24 mouse cellular contexts compared by ENCODE assay signal in the genomic region with DNA sequence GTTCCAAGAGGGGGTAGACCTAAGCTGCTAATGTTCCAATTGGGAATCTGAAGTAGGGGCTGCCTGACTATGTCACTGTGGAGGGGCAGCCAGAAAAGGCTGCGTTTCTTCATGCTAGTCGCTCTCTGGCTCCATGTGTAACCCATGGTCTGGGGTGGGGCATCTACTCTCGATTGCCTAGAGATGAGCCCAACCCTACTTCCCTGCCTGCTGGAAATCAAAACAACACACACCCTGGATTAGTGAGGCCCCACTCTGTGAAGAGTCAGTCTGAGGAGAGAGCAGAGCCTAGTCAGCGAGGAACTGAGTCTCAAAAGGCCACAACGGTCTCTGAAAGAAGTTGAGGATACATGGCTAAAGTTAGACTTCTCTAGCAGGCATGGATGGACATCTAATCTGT. TPM values are rescaled to one million over a fixed set of nuclear protein-coding genes. Genes with fewer than 3 reads are reported as not detected.
DNase-seq lines count a peak whose midpoint lies in the region; ATAC-seq lines count a peak whose summit lies in the region.
"Had no signal": no experiment of that assay in that cellular context is flagged by ENCODE, and none has a peak within 500 bp of the region (broad histone marks: within the 10 kb centered on the region; RNA-seq: fewer than 3 reads in every experiment).

No protein-coding gene starts in this region.

- peak; percentile 27 for DNase-seq in urinary bladder, postnatal 14 days (ENCODE audit: low spot score)
- DNase-seq in urinary bladder, postnatal 10 days (ENCODE audit: low spot score), result no peak
- no peak for DNase-seq in right cerebral cortex, postnatal 36 days (ENCODE audit: low spot score in 2 of 2)
- no peak for DNase-seq in embryo, embryonic 9.5 days (ENCODE audit: extremely low spot score)
- no peak for DNase-seq in spleen, adult 18-20 months
- DNase-seq: adrenal gland, adult 8-10 months; adrenal gland, postnatal 14 days; adrenal gland, postnatal 36 days; cerebellum, adult 11-12 months; cerebellum, adult 2 months; cerebellum, adult 9-10 months; cerebellum, postnatal 10 days; cerebellum, postnatal 25 days had no signal

- H3K4me3 ChIP-seq in intestine, embryonic 16.5 days (ENCODE audit: low read length), result no peak overlapping the region
- no peak overlapping the region for H3K4me3 ChIP-seq in stomach, embryonic 16.5 days (replicated peaks; ENCODE audit: low read length)
- H3K4me3 ChIP-seq: embryonic facial prominence, embryonic 13.5 days; embryonic facial prominence, embryonic 15.5 days; erythroblast, embryonic 14.5 days; forebrain, embryonic 10.5 days; forebrain, embryonic 12.5 days had no signal

- H3K4me2 ChIP-seq in intestine, embryonic 16.5 days (ENCODE audit: low read depth, low read length), result no peak overlapping the region
- H3K4me2 ChIP-seq in stomach, embryonic 16.5 days (ENCODE audit: low read depth, low read length), result no peak overlapping the region
- H3K4me2 ChIP-seq: embryonic facial prominence, embryonic 13.5 days; embryonic facial prominence, embryonic 15.5 days; forebrain, embryonic 12.5 days had no signal

- H3K27ac ChIP-seq in intestine, embryonic 16.5 days (ENCODE audit: low read length), result peak overlapping the region; percentile 28; the same call in 1 of the 2 replicates
- H3K27ac ChIP-seq in stomach, embryonic 16.5 days (ENCODE audit: low read length), result no peak overlapping the region; the same call in 1 of the 2 replicates
- H3K27ac ChIP-seq: embryonic facial prominence, embryonic 13.5 days; embryonic facial prominence, embryonic 15.5 days; forebrain, embryonic 10.5 days; forebrain, embryonic 12.5 days had no signal

- peak; percentile 80 for ATAC-seq in intestine, embryonic 16.5 days
- ATAC-seq in stomach, embryonic 16.5 days (ENCODE audit: insufficient read depth, low FRiP score), result 0 out of 2 replicates have a peak, but pooled peaks have one; percentile 43
- ATAC-seq: forebrain, embryonic 14.5 days; forebrain, embryonic 16.5 days had no signal

- WGBS in intestine, embryonic 16.5 days, result 52% methylated on average over 5 of the region's 5 CpGs
- 48% methylated on average over 5 of the region's 5 CpGs for WGBS in stomach, embryonic 16.5 days

- H3K9me3 ChIP-seq in intestine, embryonic 16.5 days (ENCODE audit: control insufficient read depth, low read length), result no peaks in the 10 kb centered on the region
- no peaks in the 10 kb centered on the region for H3K9me3 ChIP-seq in stomach, embryonic 16.5 days (replicated peaks; ENCODE audit: control insufficient read depth, low read length)
- H3K9me3 ChIP-seq: embryonic facial prominence, embryonic 13.5 days; embryonic facial prominence, embryonic 15.5 days; forebrain, embryonic 10.5 days; forebrain, embryonic 12.5 days had no signal

- H3K4me1 ChIP-seq in intestine, embryonic 16.5 days (ENCODE audit: control insufficient read depth, insufficient read depth, low read length), result peaks cover 18% of the 10 kb centered on the region
- peaks cover 18% of the 10 kb centered on the region for H3K4me1 ChIP-seq in stomach, embryonic 16.5 days (ENCODE audit: control insufficient read depth, insufficient read depth, low read length)
- H3K4me1 ChIP-seq: embryonic facial prominence, embryonic 13.5 days; forebrain, embryonic 12.5 days had no signal

- H3K27me3 ChIP-seq in intestine, embryonic 16.5 days (replicated peaks; ENCODE audit: control insufficient read depth, insufficient read depth, low read length), result no peaks in the 10 kb centered on the region
- H3K27me3 ChIP-seq in stomach, embryonic 16.5 days (ENCODE audit: control insufficient read depth, insufficient read depth, low read length), result no peaks in the 10 kb centered on the region
- H3K27me3 ChIP-seq: embryonic facial prominence, embryonic 13.5 days had no signal

- H3K9ac ChIP-seq in intestine, embryonic 16.5 days (ENCODE audit: low read depth, low read length), result no peak overlapping the region
- 0 out of 2 replicates have a peak overlapping the region, but pooled peaks have one; percentile 9 for H3K9ac ChIP-seq in stomach, embryonic 16.5 days (ENCODE audit: low read length)
- H3K9ac ChIP-seq: embryonic facial prominence, embryonic 13.5 days; embryonic facial prominence, embryonic 15.5 days; forebrain, embryonic 12.5 days had no signal

- no peaks in the 10 kb centered on the region for H3K36me3 ChIP-seq in intestine, embryonic 16.5 days (ENCODE audit: control insufficient read depth, insufficient read depth, low read length)
- no peaks in the 10 kb centered on the region for H3K36me3 ChIP-seq in stomach, embryonic 16.5 days (ENCODE audit: control insufficient read depth, insufficient read depth, low read length)
- H3K36me3 ChIP-seq: embryonic facial prominence, embryonic 13.5 days; embryonic facial prominence, embryonic 15.5 days; forebrain, embryonic 10.5 days; forebrain, embryonic 12.5 days had no signal

RNA-seq across cellular contexts. Expression of gene Kcnq1, which starts 40.9 kb away (rescaled TPM):
- polyA plus RNA-seq in intestine, embryonic 16.5 days (2015; fragmentation: Nextera tagmentation; extraction: Ambion mirVana), result 9.7 and 10.8 TPM in 2 replicates
- 10.0 and 10.1 TPM in 2 replicates for polyA plus RNA-seq in stomach, embryonic 16.5 days (2015; fragmentation: Nextera tagmentation; extraction: Ambion mirVana)
- polyA plus RNA-seq: C2C12 had no signal

RNA-seq across cellular contexts. Expression of gene Trpm5, which starts 52.6 kb away (rescaled TPM):
- 7.9 and 8.0 TPM in 2 replicates for polyA plus RNA-seq in intestine, embryonic 16.5 days (2015; fragmentation: Nextera tagmentation; extraction: Ambion mirVana)
- 18.3 and 18.5 TPM in 2 replicates for polyA plus RNA-seq in stomach, embryonic 16.5 days (2015; fragmentation: Nextera tagmentation; extraction: Ambion mirVana)
- polyA plus RNA-seq: cortical plate, adult 2 months; erythroblast, embryonic 14.5 days had no signal
